Mouse (Mus musculus): ENCODE results near the gene Sptb.

Sptb gene

GRCm38 (mm10) chr12:76577858-76578257 is 132.5 kb downstream of the Sptb start:
- intact Hi-C loops (cut with DNase I): no loop called here

DNA sequence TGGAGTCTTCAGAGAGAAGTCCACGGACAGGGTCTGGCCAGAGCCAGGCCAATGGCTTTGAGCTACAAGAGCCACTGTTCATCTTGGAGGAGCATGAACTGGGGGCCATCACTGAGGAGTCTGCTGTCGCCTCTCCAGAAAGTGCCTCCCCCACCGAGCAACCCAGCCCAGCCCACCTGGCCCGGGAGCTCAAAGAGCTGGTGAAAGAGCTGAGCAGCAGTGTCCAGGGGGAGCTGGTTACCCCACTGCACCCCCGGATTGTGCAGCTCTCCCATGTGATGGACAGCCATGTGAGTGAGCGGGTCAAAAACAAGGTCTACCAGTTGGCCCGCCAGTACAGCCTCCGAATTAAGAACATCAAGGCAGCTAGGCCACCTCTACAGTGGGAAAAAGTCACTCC is 133.5 kb downstream of the Sptb start:
- intact Hi-C loops (cut with DNase I): no loop called here

DNA sequence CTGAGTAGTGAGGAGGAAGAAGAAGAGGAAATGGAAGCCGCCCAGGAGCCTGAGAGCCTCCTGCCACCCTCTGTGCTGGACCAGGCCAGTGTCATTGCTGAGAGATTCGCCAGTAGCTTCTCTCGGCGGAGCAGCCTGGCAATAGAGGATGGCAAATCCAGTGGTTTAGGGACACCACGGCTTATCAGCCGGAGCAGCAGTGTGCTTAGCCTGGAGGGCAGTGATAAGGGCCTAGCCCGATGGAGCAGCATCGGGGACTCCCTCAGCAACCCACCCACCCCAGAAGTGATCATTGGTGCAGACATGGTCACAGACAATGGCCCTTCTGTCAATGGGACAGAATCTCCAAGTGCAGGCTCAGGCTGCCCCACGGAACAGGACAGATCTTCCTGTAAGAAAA is 134.3 kb downstream of the Sptb start:
- intact Hi-C loops (cut with DNase I): no loop called here

GRCm38 (mm10) chr12:76574815-76575214 is 135.5 kb downstream of the Sptb start:
- intact Hi-C loops (cut with DNase I): no loop called here

DNA sequence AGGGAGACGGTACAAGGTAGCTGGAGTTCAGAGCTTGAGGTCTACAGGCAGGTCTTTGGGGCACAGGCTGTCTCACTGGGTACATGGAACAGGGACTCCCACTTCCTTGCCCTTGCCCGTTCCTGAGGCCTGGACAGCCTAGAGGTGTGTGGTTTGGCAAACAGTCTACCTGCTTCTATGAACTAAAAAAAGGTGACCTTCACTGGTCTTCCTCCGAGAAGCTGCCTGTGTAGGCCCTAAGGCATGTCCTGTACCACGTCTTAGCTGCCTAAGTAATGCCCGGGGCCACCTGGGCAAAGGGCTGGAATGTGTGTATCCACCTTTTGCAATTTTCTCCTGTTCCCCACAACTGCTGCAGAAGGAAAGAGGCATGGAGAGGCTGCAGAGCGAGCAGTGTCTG is 137.0 kb downstream of the Sptb start:
- intact Hi-C loops (cut with DNase I): no loop called here

- intact Hi-C loops (cut with DNase I): no loop called here
These were observed 137.8 kb downstream of the Sptb start for GRCm38 (mm10) chr12:76572261-76573251.

GRCm38 (mm10) chr12:76571266-76571665 is 139.1 kb downstream of the Sptb start:
- intact Hi-C loops (cut with DNase I): no loop called here

DNA sequence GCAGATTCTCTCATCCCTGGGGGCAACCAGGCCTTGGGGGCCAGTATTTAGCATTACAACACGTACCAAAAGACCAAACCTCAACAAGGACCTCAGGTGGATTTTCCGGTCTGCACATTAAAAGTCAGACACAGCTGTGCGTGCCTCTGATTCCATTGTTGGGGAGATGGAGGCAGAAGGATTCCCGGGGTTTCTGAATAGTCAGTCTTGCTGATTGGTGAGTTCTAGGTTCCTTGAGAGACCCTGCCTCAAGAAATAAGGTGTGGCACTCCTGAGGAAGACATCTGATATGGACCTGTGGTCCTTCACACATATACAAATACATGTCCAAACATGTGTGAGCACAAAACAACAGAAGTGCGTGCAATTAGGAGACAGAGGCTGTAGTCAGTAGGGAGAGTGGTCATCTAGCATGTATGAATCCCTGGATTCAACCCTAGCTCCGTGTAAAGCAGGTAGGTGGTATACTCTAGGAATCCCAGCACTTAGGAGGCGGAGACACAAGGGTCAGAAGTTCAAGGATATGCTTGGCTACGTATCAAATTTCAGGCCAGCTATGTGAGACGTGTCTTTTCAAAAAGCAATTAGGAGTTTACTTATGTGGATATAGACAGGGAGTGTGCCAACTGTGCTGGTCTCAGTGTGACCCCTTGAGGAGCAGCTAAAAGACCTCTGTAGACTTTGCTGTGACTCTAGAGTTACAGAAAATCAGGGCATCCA is 140.0 kb downstream of the Sptb start:
- intact Hi-C loops (cut with DNase I): no loop called here

GRCm38 (mm10) chr12:76566284-76566683 is 144.1 kb downstream of the Sptb start:
- intact Hi-C loops (cut with DNase I): no loop called here

DNA sequence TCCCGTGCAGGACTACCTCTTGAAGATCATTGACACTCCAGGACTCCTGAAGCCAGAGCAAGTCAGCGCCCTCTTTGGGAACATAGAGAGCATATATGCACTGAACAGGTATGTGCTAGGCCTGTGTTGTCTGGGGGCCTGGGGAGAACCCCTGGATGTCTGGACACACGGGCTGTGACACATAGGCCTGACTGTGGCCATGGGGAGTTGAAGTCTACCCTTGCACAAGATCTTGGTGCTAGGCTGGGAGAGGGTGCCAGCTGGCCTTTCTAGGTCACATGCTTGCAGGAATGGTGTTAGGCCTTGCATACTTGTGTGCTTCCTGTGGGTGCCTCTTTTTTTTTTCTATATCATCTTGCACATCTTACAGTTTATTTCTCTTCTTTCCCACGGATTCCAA is 148.2 kb downstream of the Sptb start:
- intact Hi-C loops (cut with DNase I): no loop called here

DNA sequence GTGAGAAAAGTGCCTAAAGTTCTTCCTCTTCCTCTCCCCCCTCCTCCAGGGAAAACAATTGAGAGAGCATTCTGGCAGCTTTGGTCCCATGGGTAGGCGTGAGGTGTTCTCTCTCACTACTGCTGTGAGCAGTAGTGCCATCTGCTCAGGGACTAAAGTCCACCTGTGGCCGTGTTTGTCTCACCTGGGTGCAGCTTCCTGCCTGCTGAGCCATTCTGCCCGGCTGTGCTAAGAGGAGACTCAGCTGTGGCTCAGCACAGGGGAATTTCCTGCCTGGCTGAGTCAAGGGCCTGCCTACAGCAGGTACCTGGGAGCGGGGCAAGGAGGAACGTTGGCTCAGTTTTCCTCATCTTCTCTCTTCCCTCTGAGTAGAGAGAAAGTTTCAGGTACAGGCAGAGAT is 152.1 kb downstream of the Sptb start:
- intact Hi-C loops (cut with DNase I): no loop called here

DNA sequence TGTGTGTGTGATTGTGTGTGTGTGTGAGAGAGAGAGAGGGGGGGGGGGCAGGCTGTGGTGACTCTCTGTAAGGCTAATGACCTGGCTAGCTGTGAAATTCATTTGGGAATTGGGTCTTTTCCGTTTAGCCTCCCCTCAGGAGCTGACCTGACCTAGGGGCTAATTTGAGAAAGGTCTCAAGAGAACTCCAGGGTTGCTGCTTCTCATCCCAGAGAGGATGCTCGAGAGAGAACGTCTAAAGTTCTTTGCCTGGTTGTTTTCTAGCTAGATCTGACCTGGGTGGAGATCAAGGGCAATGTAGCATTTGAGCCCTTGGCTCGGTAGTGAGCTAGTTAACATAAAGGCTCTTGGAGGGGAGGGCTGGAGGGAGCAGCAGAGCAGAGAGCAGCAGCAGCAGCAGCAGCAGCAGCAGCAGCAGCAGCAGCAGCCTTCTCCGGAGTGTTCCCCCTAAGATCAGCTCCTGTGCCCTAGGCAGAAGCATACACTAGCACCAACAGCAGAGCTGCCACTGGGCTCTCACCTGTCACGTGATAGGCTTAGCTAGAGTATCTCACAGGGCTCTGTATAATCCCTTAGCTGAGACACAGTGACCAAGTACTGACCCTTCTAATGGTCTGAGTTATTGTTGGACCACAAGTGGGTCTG is 153.5 kb downstream of the Sptb start:
- intact Hi-C loops (cut with DNase I): no loop called here

GRCm38 (mm10) chr12:76556187-76556586 is 154.2 kb downstream of the Sptb start:
- intact Hi-C loops (cut with DNase I): no loop called here

- intact Hi-C loops (cut with DNase I): no loop called here
These were observed 155.4 kb downstream of the Sptb start for GRCm38 (mm10) chr12:76554871-76555386.

- intact Hi-C loops (cut with DNase I): no loop called here
These were observed 156.0 kb downstream of the Sptb start for GRCm38 (mm10) chr12:76554392-76554791.

- intact Hi-C loops (cut with DNase I): no loop called here
These were observed 156.4 kb downstream of the Sptb start for GRCm38 (mm10) chr12:76553917-76554316.

- intact Hi-C loops (cut with DNase I): no loop called here
These were observed 157.4 kb downstream of the Sptb start for GRCm38 (mm10) chr12:76552958-76553357.

- intact Hi-C loops (cut with DNase I): no loop called here
These were observed 158.0 kb downstream of the Sptb start for GRCm38 (mm10) chr12:76552321-76552720.

DNA sequence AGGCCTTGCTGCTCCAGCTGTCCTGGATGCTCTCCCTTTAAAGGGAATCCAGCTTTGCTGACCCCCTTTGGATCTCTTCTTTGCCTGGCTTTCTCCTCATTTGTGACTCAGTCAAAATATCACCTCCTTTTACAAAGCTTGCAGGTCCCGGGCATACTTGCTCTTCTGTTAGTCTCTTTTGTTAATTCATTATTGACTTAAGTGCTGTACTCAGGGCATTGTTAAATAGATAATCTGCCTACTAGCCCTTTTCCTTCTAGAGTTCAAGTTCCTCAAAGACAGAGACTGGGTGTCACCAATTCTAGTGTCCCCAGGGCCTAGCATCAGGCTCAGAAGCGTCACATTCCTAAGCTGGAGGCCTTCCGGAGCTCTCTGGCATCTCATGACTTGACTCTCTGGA is 161.1 kb downstream of the Sptb start:
- intact Hi-C loops (cut with DNase I): no loop called here

GRCm38 (mm10) chr12:76548082-76548423 is 162.3 kb downstream of the Sptb start:
- intact Hi-C loops (cut with DNase I): no loop called here

GRCm38 (mm10) chr12:76547409-76548081 is 162.8 kb downstream of the Sptb start:
- intact Hi-C loops (cut with DNase I): no loop called here
